Mouse (Mus musculus): ENCODE results near the gene Zfp983.

- TF ChIP-seq ZKSCAN1 (IDR thresholded peaks at IDR 0.05; ENCODE audit: low read depth, low read length), result no peak
- no peak for TF ChIP-seq ZMIZ1 (IDR thresholded peaks at IDR 0.05; ENCODE audit: low read depth, low read length)
- no peak for TF ChIP-seq POLR2A (IDR thresholded peaks at IDR 0.05; ENCODE audit: control insufficient read depth in 1 of 2, insufficient read depth in 1 of 2, low read depth in 1 of 2, low read length in 2 of 2, poor library complexity in 1 of 2)
- no peak for TF ChIP-seq USF2 (IDR thresholded peaks at IDR 0.05; ENCODE audit: borderline replicate concordance in 1 of 2, insufficient read depth in 1 of 2, low read depth in 1 of 2, low read length in 2 of 2)
- TF ChIP-seq GATA1 (IDR thresholded peaks at IDR 0.05; ENCODE audit: low read depth, low read length), result no peak
- TF ChIP-seq EP300 (IDR thresholded peaks at IDR 0.05; ENCODE audit: low read depth in 1 of 2, low read length in 2 of 2), result no peak
- no peak for TF ChIP-seq SIN3A (IDR thresholded peaks at IDR 0.05; ENCODE audit: low read length)
- no peak for TF ChIP-seq HCFC1 (IDR thresholded peaks at IDR 0.05; ENCODE audit: low read depth, low read length)
- no peak for TF ChIP-seq TCF12 (IDR thresholded peaks at IDR 0.05; ENCODE audit: low read depth, low read length)
- TF ChIP-seq CTCF (IDR thresholded peaks at IDR 0.05 in 2 of 3, conservative IDR thresholded peaks at IDR 0.05 in 1 of 3; ENCODE audit: control insufficient read depth in 1 of 3, insufficient read depth in 1 of 3, low read depth in 2 of 3, low read length in 3 of 3, poor library complexity in 1 of 3, severe bottlenecking in 1 of 3), result peak in 1 of 3 experiments; percentile 5; a peak in 1 of 6 replicates
- TF ChIP-seq UBTF (IDR thresholded peaks at IDR 0.05; ENCODE audit: borderline replicate concordance, insufficient read depth, low read depth, low read length), result no peak
- TF ChIP-seq BHLHE40 (IDR thresholded peaks at IDR 0.05; ENCODE audit: borderline replicate concordance, low read depth, low read length), result no peak
Measured at GRCm38 (mm10) chr17:21616356-21616755, 34.1 kb upstream of the Zfp983 start.

Measured in MEL (cell line).